ENCODE assay signal across 8 mouse cellular contexts in genomic region chr10:115382846-115383643, GRCm38 (mm10). TPM values are rescaled to one million over a fixed set of nuclear protein-coding genes. Genes with fewer than 3 reads are reported as not detected.
DNase-seq lines count a peak whose midpoint lies in the region; ATAC-seq and TF ChIP-seq lines count a peak whose summit lies in the region.

No protein-coding gene starts in this region.

- intact Hi-C loops in gastrocnemius, postnatal 14 days (cut with DNase I; ENCODE audit: low total_unique reads) = loop anchor here (10.0 kb wide), 1 partner anchor 58 kb away; no protein-coding TSS in a partner anchor

- peak overlapping the region; percentile 83 for H3K9ac ChIP-seq in neural tube, embryonic 11.5 days (ENCODE audit: low read length)
- no peak overlapping the region for H3K9ac ChIP-seq in limb, embryonic 15.5 days
- H3K9ac ChIP-seq in stomach, embryonic 16.5 days (ENCODE audit: low read length) = peak overlapping the region; percentile 60

- peak overlapping the region; percentile 97 for H3K27ac ChIP-seq in neural tube, embryonic 11.5 days (ENCODE audit: low read depth, low read length)
- H3K27ac ChIP-seq in embryonic fibroblast, embryonic 13.5 days (ENCODE audit: insufficient read depth, low read length) = peak overlapping the region; percentile 74
- H3K27ac ChIP-seq in limb, embryonic 15.5 days = peak overlapping the region; percentile 99
- H3K27ac ChIP-seq in stomach, embryonic 16.5 days (ENCODE audit: low read length) = peak overlapping the region; percentile 33; the same call in 1 of the 2 replicates

- TF ChIP-seq CTCF in embryonic fibroblast, embryonic 13.5 days (IDR thresholded peaks at IDR 0.05; ENCODE audit: borderline replicate concordance, insufficient read depth, low read length) = no peak

- peak; percentile 16 for DNase-seq in neural tube, embryonic 11.5 days (ENCODE audit: low spot score)
- no peak for DNase-seq in neural tube, embryonic 10.5 days (ENCODE audit: extremely low spot score, low spot score)
- DNase-seq in gastrocnemius, postnatal 14 days = no peak
- DNase-seq in urinary bladder, postnatal 36 days (ENCODE audit: low spot score in 2 of 2) = no peak

- H3K36me3 ChIP-seq in neural tube, embryonic 11.5 days (ENCODE audit: control insufficient read depth, insufficient read depth, low read length) = no peaks in the 10 kb centered on the region
- H3K36me3 ChIP-seq in limb, embryonic 15.5 days = no peaks in the 10 kb centered on the region; the same call in 1 of the 2 replicates
- no peaks in the 10 kb centered on the region for H3K36me3 ChIP-seq in stomach, embryonic 16.5 days (ENCODE audit: control insufficient read depth, insufficient read depth, low read length)

- no peaks in the 10 kb centered on the region for H3K27me3 ChIP-seq in neural tube, embryonic 11.5 days (ENCODE audit: control insufficient read depth, insufficient read depth, low read length)
- no peaks in the 10 kb centered on the region for H3K27me3 ChIP-seq in limb, embryonic 15.5 days
- no peaks in the 10 kb centered on the region for H3K27me3 ChIP-seq in stomach, embryonic 16.5 days (ENCODE audit: control insufficient read depth, insufficient read depth, low read length)

- no peak for TF ChIP-seq POLR2A in embryonic fibroblast, embryonic 13.5 days (IDR thresholded peaks at IDR 0.05; ENCODE audit: low read depth, low read length)

- peaks cover 16% of the 10 kb centered on the region for H3K4me1 ChIP-seq in neural tube, embryonic 11.5 days (ENCODE audit: control insufficient read depth, insufficient read depth, low read length)
- peaks cover 10% of the 10 kb centered on the region; the same call in 1 of the 2 replicates for H3K4me1 ChIP-seq in embryonic fibroblast, embryonic 13.5 days (ENCODE audit: control insufficient read depth, insufficient read depth, low read length)
- H3K4me1 ChIP-seq in limb, embryonic 15.5 days = peaks cover 16% of the 10 kb centered on the region
- H3K4me1 ChIP-seq in stomach, embryonic 16.5 days (ENCODE audit: control insufficient read depth, insufficient read depth, low read length) = peaks cover 14% of the 10 kb centered on the region

- ATAC-seq in neural tube, embryonic 11.5 days (ENCODE audit: insufficient read depth, low FRiP score, low TSS enrichment) = no peak
- no peak for ATAC-seq in limb, embryonic 15.5 days (ENCODE audit: insufficient number of reproducible peaks, low FRiP score, low TSS enrichment, low read depth)
- ATAC-seq in stomach, embryonic 16.5 days (ENCODE audit: insufficient read depth, low FRiP score) = no peak
- no peak for ATAC-seq in megakaryocyte-erythroid progenitor cell, adult 5-6 weeks (replicated peaks; ENCODE audit: low FRiP score, low TSS enrichment, poor library complexity, severe bottlenecking)

- H3K4me3 ChIP-seq in neural tube, embryonic 11.5 days (ENCODE audit: low read depth, low read length) = peak overlapping the region; percentile 91
- H3K4me3 ChIP-seq in embryonic fibroblast, embryonic 13.5 days (ENCODE audit: insufficient read depth, low read length) = peak overlapping the region; percentile 75
- H3K4me3 ChIP-seq in limb, embryonic 15.5 days = peak overlapping the region; percentile 94
- peak overlapping the region; percentile 96 for H3K4me3 ChIP-seq in stomach, embryonic 16.5 days (replicated peaks; ENCODE audit: low read length)

- 30% methylated on average over 12 of the region's 12 CpGs for WGBS in neural tube, embryonic 11.5 days
- WGBS in limb, embryonic 15.5 days = 34% methylated on average over 12 of the region's 12 CpGs
- WGBS in stomach, embryonic 16.5 days = 36% methylated on average over 12 of the region's 12 CpGs

- peak overlapping the region; percentile 46 for H3K4me2 ChIP-seq in neural tube, embryonic 11.5 days (ENCODE audit: low read depth)
- H3K4me2 ChIP-seq in limb, embryonic 15.5 days = peak overlapping the region; percentile 48
- H3K4me2 ChIP-seq in stomach, embryonic 16.5 days (ENCODE audit: low read depth, low read length) = peak overlapping the region; percentile 70

- H3K9me3 ChIP-seq in neural tube, embryonic 11.5 days (ENCODE audit: control insufficient read depth, low read length) = no peaks in the 10 kb centered on the region
- H3K9me3 ChIP-seq in limb, embryonic 15.5 days = no peaks in the 10 kb centered on the region
- no peaks in the 10 kb centered on the region for H3K9me3 ChIP-seq in stomach, embryonic 16.5 days (replicated peaks; ENCODE audit: control insufficient read depth, low read length)

RNA-seq across cellular contexts. Expression of gene Thap2, which starts 1.2 kb away (rescaled TPM):
- polyA plus RNA-seq in neural tube, embryonic 11.5 days (2014; fragmentation: Nextera tagmentation; extraction: Ambion mirVana) = 22.9 and 24.3 TPM in 2 replicates
- 14.0 and 14.4 TPM in 2 replicates for polyA plus RNA-seq in embryonic fibroblast, embryonic 13.5 days (2011; ENCODE audit: insufficient read length, low read depth, missing spikeins)
- 21.2 and 21.5 TPM in 2 replicates for polyA plus RNA-seq in limb, embryonic 15.5 days (2015; fragmentation: Nextera tagmentation; extraction: Ambion mirVana)
- polyA plus RNA-seq in stomach, embryonic 16.5 days (2015; fragmentation: Nextera tagmentation; extraction: Ambion mirVana) = 21.3 and 24.1 TPM in 2 replicates
- total RNA-seq in gastrocnemius, postnatal 14 days (2021) = 1 to 10 TPM; 4.3 to 4.6 TPM
- total RNA-seq in megakaryocyte-erythroid progenitor cell, adult 5-6 weeks (2014; fragmentation: Nextera tagmentation) = 15.2 and 18.4 TPM in 2 replicates
- 9.8 and 10.2 TPM in 2 replicates for total RNA-seq in megakaryocyte-erythroid progenitor cell, adult 5-6 weeks (2017)

RNA-seq across cellular contexts. Expression of gene Zfc3h1, which starts 1.7 kb away (rescaled TPM):
- 25.5 and 27.1 TPM in 2 replicates for polyA plus RNA-seq in neural tube, embryonic 11.5 days (2014; fragmentation: Nextera tagmentation; extraction: Ambion mirVana)
- polyA plus RNA-seq in embryonic fibroblast, embryonic 13.5 days (2011; ENCODE audit: insufficient read length, low read depth, missing spikeins) = 97.1 and 120 TPM in 2 replicates
- polyA plus RNA-seq in limb, embryonic 15.5 days (2015; fragmentation: Nextera tagmentation; extraction: Ambion mirVana) = 16.7 and 21.9 TPM in 2 replicates
- polyA plus RNA-seq in stomach, embryonic 16.5 days (2015; fragmentation: Nextera tagmentation; extraction: Ambion mirVana) = 19.7 and 20.5 TPM in 2 replicates
- total RNA-seq in gastrocnemius, postnatal 14 days (2021) = 10 to 100 TPM in 1 of 2 experiments, 1 to 10 TPM in 1; 9.8 to 11.4 TPM
- total RNA-seq in megakaryocyte-erythroid progenitor cell, adult 5-6 weeks (2014; fragmentation: Nextera tagmentation) = 49.0 and 94.8 TPM in 2 replicates
- total RNA-seq in megakaryocyte-erythroid progenitor cell, adult 5-6 weeks (2017) = 38.3 and 44.9 TPM in 2 replicates

RNA-seq across cellular contexts. Expression of gene Tmem19, which starts 20.7 kb away (rescaled TPM):
- polyA plus RNA-seq in neural tube, embryonic 11.5 days (2014; fragmentation: Nextera tagmentation; extraction: Ambion mirVana) = 36.7 and 39.7 TPM in 2 replicates
- 40.7 and 51.5 TPM in 2 replicates for polyA plus RNA-seq in embryonic fibroblast, embryonic 13.5 days (2011; ENCODE audit: insufficient read length, low read depth, missing spikeins)
- polyA plus RNA-seq in limb, embryonic 15.5 days (2015; fragmentation: Nextera tagmentation; extraction: Ambion mirVana) = 26.6 and 28.6 TPM in 2 replicates
- polyA plus RNA-seq in stomach, embryonic 16.5 days (2015; fragmentation: Nextera tagmentation; extraction: Ambion mirVana) = 28.5 and 33.7 TPM in 2 replicates
- 10 to 100 TPM; 11.6 to 14.2 TPM for total RNA-seq in gastrocnemius, postnatal 14 days (2021)
- total RNA-seq in megakaryocyte-erythroid progenitor cell, adult 5-6 weeks (2014; fragmentation: Nextera tagmentation) = 10.5 and 10.9 TPM in 2 replicates
- 10.1 and 14.7 TPM in 2 replicates for total RNA-seq in megakaryocyte-erythroid progenitor cell, adult 5-6 weeks (2017)

Comparison
In these comparisons a context has a peak if more than half of its experiments do, and no peak if none do; other contexts are left out.
1. H3K27ac ChIP-seq: peak in every context shown above with its lines; median percentile 99 in limb, embryonic 15.5 days; 97 in neural tube, embryonic 11.5 days; 74 in embryonic fibroblast, embryonic 13.5 days; 33 in stomach, embryonic 16.5 days.